Mouse (Mus musculus): ENCODE measurements at regions not wholly inside any gene's neighbourhood (a gene's known extent, or its start where the extent isn't known, plus 50 kb on each side); places are given as distances from the start of the nearest gene placed in this dataset.

- no peaks in the 10 kb centered on the region for H3K27me3 ChIP-seq (ENCODE audit: control insufficient read depth, insufficient read depth, low read length)
- no peaks in the 10 kb centered on the region for H3K9me3 ChIP-seq (replicated peaks; ENCODE audit: control insufficient read depth, low read length)
- no peak overlapping the region for H3K4me3 ChIP-seq (ENCODE audit: low read depth, low read length)
- peak; percentile 96 for ATAC-seq (replicated peaks; ENCODE audit: insufficient number of reproducible peaks, low FRiP score, low TSS enrichment)
- no peak overlapping the region for H3K4me2 ChIP-seq
- no peaks in the 10 kb centered on the region for H3K36me3 ChIP-seq (ENCODE audit: control insufficient read depth, insufficient read depth, low read length)
- H3K27ac ChIP-seq (ENCODE audit: low read depth, low read length) = peak overlapping the region; percentile 46; the same call in 1 of the 2 replicates
- no peak overlapping the region for H3K9ac ChIP-seq (ENCODE audit: low read depth, low read length)
- 0 out of 2 replicates have a peak, but pooled peaks cover 8% of the 10 kb centered on the region for H3K4me1 ChIP-seq (ENCODE audit: control insufficient read depth, insufficient read depth, low read length)
- 32% methylated on average over 6 of the region's 6 CpGs for WGBS (ENCODE audit: insufficient replicate concordance)
Observed at GRCm38 (mm10) chr13:101572809-101573590, 195.0 kb downstream of the Pik3r1 start.

- ATAC-seq (replicated peaks; ENCODE audit: insufficient number of reproducible peaks, low FRiP score, low TSS enrichment) = no peak
- no peak overlapping the region for H3K27ac ChIP-seq (ENCODE audit: low read depth, low read length)
- H3K4me2 ChIP-seq = no peak overlapping the region
- WGBS (ENCODE audit: insufficient replicate concordance) = 87% methylated on average over 9 of the region's 9 CpGs
- no peak overlapping the region for H3K4me3 ChIP-seq (ENCODE audit: low read depth, low read length)
- no peak overlapping the region for H3K9ac ChIP-seq (ENCODE audit: low read depth, low read length)
- no peaks in the 10 kb centered on the region for H3K36me3 ChIP-seq (ENCODE audit: control insufficient read depth, insufficient read depth, low read length)
- no peaks in the 10 kb centered on the region for H3K9me3 ChIP-seq (replicated peaks; ENCODE audit: control insufficient read depth, low read length)
- no peaks in the 10 kb centered on the region for H3K27me3 ChIP-seq (ENCODE audit: control insufficient read depth, insufficient read depth, low read length)
- H3K4me1 ChIP-seq (ENCODE audit: control insufficient read depth, insufficient read depth, low read length) = 0 out of 2 replicates have a peak, but pooled peaks cover 8% of the 10 kb centered on the region
Observed at GRCm38 (mm10) chr13:101572246-101572645, 195.8 kb downstream of the Pik3r1 start.

- H3K9ac ChIP-seq (ENCODE audit: low read depth, low read length) = no peak overlapping the region
- ATAC-seq (replicated peaks; ENCODE audit: insufficient number of reproducible peaks, low FRiP score, low TSS enrichment) = no peak
- H3K4me3 ChIP-seq (ENCODE audit: low read depth, low read length) = no peak overlapping the region
- no peaks in the 10 kb centered on the region for H3K27me3 ChIP-seq (ENCODE audit: control insufficient read depth, insufficient read depth, low read length)
- 66% methylated on average over 4 of the region's 4 CpGs for WGBS (ENCODE audit: insufficient replicate concordance)
- no peaks in the 10 kb centered on the region for H3K36me3 ChIP-seq (ENCODE audit: control insufficient read depth, insufficient read depth, low read length)
- no peaks in the 10 kb centered on the region for H3K9me3 ChIP-seq (replicated peaks; ENCODE audit: control insufficient read depth, low read length)
- no peak overlapping the region for H3K4me2 ChIP-seq
- H3K4me1 ChIP-seq (ENCODE audit: control insufficient read depth, insufficient read depth, low read length) = 0 out of 2 replicates have a peak, but pooled peaks cover 8% of the 10 kb centered on the region
- no peak overlapping the region for H3K27ac ChIP-seq (ENCODE audit: low read depth, low read length)
Observed at GRCm38 (mm10) chr13:101570034-101570433, 198.0 kb downstream of the Pik3r1 start.

- 70% methylated on average over 6 of the region's 6 CpGs for WGBS (ENCODE audit: insufficient replicate concordance)
- Histone ChIP-seq H3K9ac (ENCODE audit: low read depth, low read length) (no peak overlapping the region), H3K4me2 (no peak overlapping the region), H3K4me3 (ENCODE audit: low read depth, low read length) (no peak overlapping the region), H3K27me3 (ENCODE audit: control insufficient read depth, insufficient read depth, low read length) (no peaks in the 10 kb centered on the region), H3K27ac (ENCODE audit: low read depth, low read length) (no peak overlapping the region), H3K9me3 (replicated peaks; ENCODE audit: control insufficient read depth, low read length) (no peaks in the 10 kb centered on the region), H3K36me3 (ENCODE audit: control insufficient read depth, insufficient read depth, low read length) (no peaks in the 10 kb centered on the region), H3K4me1 (ENCODE audit: control insufficient read depth, insufficient read depth, low read length) (0 out of 2 replicates have a peak, but pooled peaks cover 8% of the 10 kb centered on the region)
- no peak for ATAC-seq (replicated peaks; ENCODE audit: insufficient number of reproducible peaks, low FRiP score, low TSS enrichment)
Observed at GRCm38 (mm10) chr13:101568985-101569631, 198.9 kb downstream of the Pik3r1 start.

- Histone ChIP-seq H3K9ac (ENCODE audit: low read depth, low read length) (no peak overlapping the region), H3K36me3 (ENCODE audit: control insufficient read depth, insufficient read depth, low read length) (no peaks in the 10 kb centered on the region), H3K4me1 (ENCODE audit: control insufficient read depth, insufficient read depth, low read length) (no peaks in the 10 kb centered on the region), H3K27me3 (ENCODE audit: control insufficient read depth, insufficient read depth, low read length) (no peaks in the 10 kb centered on the region), H3K27ac (ENCODE audit: low read depth, low read length) (no peak overlapping the region), H3K9me3 (replicated peaks; ENCODE audit: control insufficient read depth, low read length) (no peaks in the 10 kb centered on the region), H3K4me3 (ENCODE audit: low read depth, low read length) (no peak overlapping the region), H3K4me2 (no peak overlapping the region)
- ATAC-seq (replicated peaks; ENCODE audit: insufficient number of reproducible peaks, low FRiP score, low TSS enrichment) = no peak
- WGBS (ENCODE audit: insufficient replicate concordance) = 42% methylated on average over 1 of the region's 1 CpGs
Observed at GRCm38 (mm10) chr13:101565323-101565722, 202.7 kb downstream of the Pik3r1 start.

- WGBS (ENCODE audit: insufficient replicate concordance) = 66% methylated on average over 3 of the region's 3 CpGs
- Histone ChIP-seq H3K9ac (ENCODE audit: low read depth, low read length) (no peak overlapping the region), H3K4me3 (ENCODE audit: low read depth, low read length) (no peak overlapping the region), H3K27ac (ENCODE audit: low read depth, low read length) (no peak overlapping the region), H3K4me2 (no peak overlapping the region), H3K4me1 (ENCODE audit: control insufficient read depth, insufficient read depth, low read length) (no peaks in the 10 kb centered on the region; the same call in 1 of the 2 replicates), H3K9me3 (replicated peaks; ENCODE audit: control insufficient read depth, low read length) (no peaks in the 10 kb centered on the region), H3K27me3 (ENCODE audit: control insufficient read depth, insufficient read depth, low read length) (no peaks in the 10 kb centered on the region), H3K36me3 (ENCODE audit: control insufficient read depth, insufficient read depth, low read length) (no peaks in the 10 kb centered on the region)
- ATAC-seq (replicated peaks; ENCODE audit: insufficient number of reproducible peaks, low FRiP score, low TSS enrichment) = no peak
Observed at GRCm38 (mm10) chr13:101555371-101555874, 212.6 kb downstream of the Pik3r1 start.

GRCm38 (mm10) chr13:101553131-101553549 lies 214.9 kb downstream of the Pik3r1 start:
- Histone ChIP-seq H3K4me3 (ENCODE audit: low read depth, low read length) (no peak overlapping the region), H3K27me3 (ENCODE audit: control insufficient read depth, insufficient read depth, low read length) (no peaks in the 10 kb centered on the region), H3K36me3 (ENCODE audit: control insufficient read depth, insufficient read depth, low read length) (no peaks in the 10 kb centered on the region), H3K9ac (ENCODE audit: low read depth, low read length) (no peak overlapping the region), H3K9me3 (replicated peaks; ENCODE audit: control insufficient read depth, low read length) (no peaks in the 10 kb centered on the region), H3K4me1 (ENCODE audit: control insufficient read depth, insufficient read depth, low read length) (no peaks in the 10 kb centered on the region; the same call in 1 of the 2 replicates), H3K27ac (ENCODE audit: low read depth, low read length) (0 out of 2 replicates have a peak overlapping the region, but pooled peaks have one; percentile 10), H3K4me2 (peak overlapping the region; percentile 9; the same call in 1 of the 2 replicates)
- 40% methylated on average over 8 of the region's 8 CpGs for WGBS (ENCODE audit: insufficient replicate concordance)
- ATAC-seq (replicated peaks; ENCODE audit: insufficient number of reproducible peaks, low FRiP score, low TSS enrichment) = peak; percentile 79

- Histone ChIP-seq H3K4me1 (ENCODE audit: control insufficient read depth, insufficient read depth, low read length) (no peaks in the 10 kb centered on the region; the same call in 1 of the 2 replicates), H3K9me3 (replicated peaks; ENCODE audit: control insufficient read depth, low read length) (no peaks in the 10 kb centered on the region), H3K9ac (ENCODE audit: low read depth, low read length) (no peak overlapping the region), H3K36me3 (ENCODE audit: control insufficient read depth, insufficient read depth, low read length) (no peaks in the 10 kb centered on the region), H3K27ac (ENCODE audit: low read depth, low read length) (no peak overlapping the region), H3K27me3 (ENCODE audit: control insufficient read depth, insufficient read depth, low read length) (no peaks in the 10 kb centered on the region), H3K4me2 (no peak overlapping the region), H3K4me3 (ENCODE audit: low read depth, low read length) (no peak overlapping the region)
- peak; percentile 71; the same call in 1 of the 2 replicates for ATAC-seq (replicated peaks; ENCODE audit: insufficient number of reproducible peaks, low FRiP score, low TSS enrichment)
- 73% methylated on average over 2 of the region's 2 CpGs for WGBS (ENCODE audit: insufficient replicate concordance)
Observed at GRCm38 (mm10) chr13:101552451-101552850, 215.6 kb downstream of the Pik3r1 start.
